Mouse (Mus musculus) stomach, postnatal 0 days (tissue): ENCODE data around the gene Mecom. TPM values are rescaled to one million over a fixed set of nuclear protein-coding genes. Genes with fewer than 3 reads are reported as not detected.
A peak's percentile ranks its signal among the peaks of the same experiment; 100 is the strongest.

Experiments
- ATAC-seq: fragments of 200-750 bp; cut with Nextera tagmentation; 2 replicates; pipeline ENCODE4 v1.8.0; 2017; ENCODE audit not compliant: low FRiP score, low TSS enrichment
- DNase-seq: peaks from one replicate; pipeline ENCODE4 v3.0.0-alpha.2; 2016; ENCODE audit warnings: low spot score
- H3K27ac ChIP-seq: fragments of 300-500 bp; sonication (generic); replicated peaks from 2 replicates; pipeline ENCODE4 v1.5.1; 2014; ENCODE audit warnings: mild to moderate bottlenecking, control low read depth
- H3K27me3 ChIP-seq: fragments of 300-500 bp; sonication (generic); 2 replicates; pipeline ENCODE4 v1.6.1; 2014; ENCODE audit warnings: low read length; ENCODE audit not compliant: control insufficient read depth, insufficient read depth
- H3K36me3 ChIP-seq: fragments of 300-500 bp; sonication (generic); 2 replicates; pipeline ENCODE4 v1.6.1; 2014; ENCODE audit warnings: low read length, mixed read lengths; ENCODE audit not compliant: control insufficient read depth, insufficient read depth
- H3K4me1 ChIP-seq: fragments of 300-500 bp; sonication (generic); replicated peaks from 2 replicates; pipeline ENCODE4 v1.6.1; 2014; ENCODE audit warnings: antibody characterized with exemption; ENCODE audit not compliant: control insufficient read depth, insufficient read depth
- H3K4me2 ChIP-seq: fragments of 300-500 bp; sonication (generic); replicated peaks from 2 replicates; pipeline ENCODE4 v1.6.1; 2014; ENCODE audit warnings: low read depth, mild to moderate bottlenecking, control low read depth, moderate library complexity
- H3K4me3 ChIP-seq: fragments of 300-500 bp; sonication (generic); 2 replicates; pipeline ENCODE4 v1.5.1; 2014; ENCODE audit warnings: low read depth, low read length, control low read depth
- H3K9ac ChIP-seq: fragments of 300-500 bp; sonication (generic); 2 replicates; pipeline ENCODE4 v1.6.1; 2014; ENCODE audit warnings: mild to moderate bottlenecking, low read length, control low read depth, mixed read lengths
- H3K9me3 ChIP-seq: fragments of 300-500 bp; sonication (generic); 2 replicates; pipeline ENCODE4 v1.6.1; 2016; ENCODE audit warnings: low read length; ENCODE audit not compliant: control insufficient read depth
- CTCF ChIP-seq: IDR thresholded peaks from 2 replicates; pipeline ENCODE4 v1.5.1; 2016; ENCODE audit warnings: antibody characterized with exemption, low read depth, mild to moderate bottlenecking, moderate library complexity
- EP300 ChIP-seq: optimal IDR thresholded peaks from 2 replicates; pipeline ENCODE3; 2016; ENCODE audit warnings: antibody characterized with exemption
- WGBS: fragments of 180-500 bp; shearing (Covaris S2); extraction: QIAGEN DNeasy Blood & Tissue Kit; methylation state at CpG from one replicate; pipeline ENCODE4 v1.1.7; 2014; 5-methylcytosine and 5-hydroxymethylcytosine counted together
- polyA plus RNA-seq: library from polyadenylated mRNA; unstranded; fragments of >200 nt; fragmentation: Nextera tagmentation; extraction: Ambion mirVana; gene quantifications from 2 replicates; pipeline ENCODE4 v1.2.1, GENCODE M21; 2015

Mecom gene
- polyA plus RNA-seq, 1 experiment from 2014 or later, result 25.7 TPM

GRCm38 (mm10) chr3:30475591-30475990 is 72.2 kb downstream of the Mecom start:
- Histone ChIP-seq H3K27me3 (no peaks in the 10 kb centered on the region), H3K9ac (no peak overlapping the region), H3K9me3 (no peaks in the 10 kb centered on the region), H3K27ac (no peak overlapping the region), H3K4me1 (0 out of 2 replicates have a peak, but pooled peaks cover 2% of the 10 kb centered on the region), H3K4me3 (no peak overlapping the region), H3K36me3 (no peaks in the 10 kb centered on the region), H3K4me2 (no peak overlapping the region)
- WGBS, result 69% methylated on average over 6 of the region's 6 CpGs
- ATAC-seq (no peak), DNase-seq (no peak)
- TF ChIP-seq CTCF (no peak), EP300 (no peak)

GRCm38 (mm10) chr3:30468068-30468835 is 79.6 kb downstream of the Mecom start:
- H3K27me3 ChIP-seq, result no peaks in the 10 kb centered on the region
- ATAC-seq (0 out of 2 replicates have a peak, but pooled peaks have one; percentile 8), DNase-seq (no peak)
- TF ChIP-seq EP300 (no peak), CTCF (no peak)
- 69% methylated on average over 7 of the region's 7 CpGs for WGBS
- no peak overlapping the region for H3K4me2 ChIP-seq
- no peaks in the 10 kb centered on the region for H3K36me3 ChIP-seq
- H3K9me3 ChIP-seq, result no peaks in the 10 kb centered on the region
- H3K4me3 ChIP-seq, result no peak overlapping the region
- no peak overlapping the region for H3K27ac ChIP-seq
- H3K4me1 ChIP-seq, result no peaks in the 10 kb centered on the region; the same call in 1 of the 2 replicates
- no peak overlapping the region for H3K9ac ChIP-seq

GRCm38 (mm10) chr3:30466031-30466650 is 81.7 kb downstream of the Mecom start:
- Histone ChIP-seq H3K27ac (no peak overlapping the region), H3K4me3 (no peak overlapping the region), H3K36me3 (no peaks in the 10 kb centered on the region), H3K4me1 (no peaks in the 10 kb centered on the region; the same call in 1 of the 2 replicates), H3K9me3 (no peaks in the 10 kb centered on the region), H3K9ac (no peak overlapping the region), H3K4me2 (no peak overlapping the region), H3K27me3 (no peaks in the 10 kb centered on the region)
- TF ChIP-seq CTCF (no peak), EP300 (no peak)
- DNase-seq, result no peak
- ATAC-seq, result no peak
- 63% methylated on average over 11 of the region's 11 CpGs for WGBS

GRCm38 (mm10) chr3:30464497-30464896 is 83.3 kb downstream of the Mecom start:
- ATAC-seq (no peak), DNase-seq (no peak)
- no peak overlapping the region for H3K4me2 ChIP-seq
- no peaks in the 10 kb centered on the region for H3K27me3 ChIP-seq
- H3K27ac ChIP-seq, result no peak overlapping the region
- 81% methylated on average over 3 of the region's 3 CpGs for WGBS
- no peak for TF ChIP-seq EP300
- no peaks in the 10 kb centered on the region for H3K9me3 ChIP-seq
- H3K9ac ChIP-seq, result no peak overlapping the region
- H3K4me1 ChIP-seq, result no peaks in the 10 kb centered on the region; the same call in 1 of the 2 replicates
- H3K36me3 ChIP-seq, result no peaks in the 10 kb centered on the region
- H3K4me3 ChIP-seq, result no peak overlapping the region

GRCm38 (mm10) chr3:30461831-30462230 is 86.0 kb downstream of the Mecom start:
- ATAC-seq (no peak), DNase-seq (no peak)
- Histone ChIP-seq H3K27ac (no peak overlapping the region), H3K9me3 (no peaks in the 10 kb centered on the region), H3K4me3 (no peak overlapping the region), H3K36me3 (no peaks in the 10 kb centered on the region), H3K4me2 (no peak overlapping the region), H3K9ac (no peak overlapping the region), H3K27me3 (no peaks in the 10 kb centered on the region), H3K4me1 (no peaks in the 10 kb centered on the region)
- 93% methylated on average over 2 of the region's 2 CpGs for WGBS
- TF ChIP-seq EP300 (no peak), CTCF (peak; percentile 51)
